Mouse (Mus musculus) spleen, adult 2 months (tissue): ENCODE results near the gene Zic4.

Experiments
- CTCF ChIP-seq: fragments of 200-500 bp; IDR thresholded peaks from 2 replicates; pipeline ENCODE4 v1.5.1; 2011; ENCODE audit warnings: mild to moderate bottlenecking, inconsistent platforms; ENCODE audit not compliant: insufficient read depth, insufficient read length, insufficient replicate concordance; ENCODE audit errors: extremely low read depth
- POLR2A ChIP-seq: fragments of 200-500 bp; IDR thresholded peaks from 2 replicates; pipeline ENCODE4 v1.6.1; 2011; ENCODE audit warnings: low read depth, low read length, inconsistent platforms

DNA sequence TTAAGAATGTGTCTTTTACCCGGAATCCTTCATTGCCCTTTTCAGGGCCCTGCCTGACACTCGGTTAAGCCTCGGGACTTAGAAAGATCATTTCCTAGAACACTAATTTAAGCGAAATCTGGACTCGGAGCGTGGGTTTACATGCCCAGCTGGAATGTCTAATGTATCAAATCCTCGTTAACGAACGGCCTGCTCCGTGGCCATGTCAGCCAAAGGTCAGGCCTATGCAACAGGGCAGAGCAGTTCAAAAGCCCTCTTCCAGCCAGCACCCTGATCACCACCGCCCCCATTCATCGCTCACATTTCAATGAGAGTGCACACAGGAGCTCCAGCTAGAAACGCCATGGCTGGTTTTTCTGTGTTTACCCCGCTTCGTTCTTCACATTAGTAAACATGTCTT lies 9.4 kb upstream of the Zic4 start:
- no peak for TF ChIP-seq CTCF
- no peak for TF ChIP-seq POLR2A
